Mouse (Mus musculus): ENCODE results near the gene Adamts17.

- no peak for TF ChIP-seq EP300 (IDR thresholded peaks at IDR 0.05; ENCODE audit: insufficient read depth, low read depth, low read length)
- TF ChIP-seq POLR2A (IDR thresholded peaks at IDR 0.05; ENCODE audit: insufficient read depth, low read depth, low read length) = no peak
- no peak for TF ChIP-seq CTCF (IDR thresholded peaks at IDR 0.05)
These were observed 26.8 kb upstream of the Adamts17 start for GRCm38 (mm10) chr7:66812737-66813136.
